Mouse (Mus musculus): ENCODE results near the gene Sprr1b. TPM values are rescaled to one million over a fixed set of nuclear protein-coding genes. Genes with fewer than 3 reads are reported as not detected.
"Not testable (repeated sequence)": the region's sequence is repeated elsewhere in the genome, so short reads cannot be mapped to it uniquely, and the experiment has no call there.

Gene Sprr1b
- polyA plus RNA-seq (2012; rRNA removed), result 6.1 and 6.3 TPM in 2 replicates
- 8.4 and 15.7 TPM in 2 replicates for polyA plus RNA-seq (2014; fragmentation: Nextera tagmentation; extraction: Ambion mirVana)

GRCm38 (mm10) chr3:92438689-92439088 is at the start of gene Sprr1b:
Sprr1b (minus strand) TSS chr3:92438789.
- no peak within 1 kb of the TSS for H3K4me2 ChIP-seq (replicated peaks; ENCODE audit: low read depth, low read length, severe bottlenecking)
- no peak for TF ChIP-seq POLR2A (IDR thresholded peaks at IDR 0.05; ENCODE audit: borderline replicate concordance, extremely low read depth, insufficient read depth, insufficient read length)
- no peak within 1 kb of the TSS for H3K4me3 ChIP-seq (replicated peaks; ENCODE audit: low read length)
- H3K36me3 ChIP-seq (ENCODE audit: control insufficient read depth, insufficient read depth, low read length), result no peaks in the 10 kb centered on the region
- H3K9me3 ChIP-seq (ENCODE audit: control insufficient read depth, low read length), result no peaks in the 10 kb centered on the region
- no peaks in the 10 kb centered on the region for H3K4me1 ChIP-seq (ENCODE audit: control insufficient read depth, insufficient read depth, low read length)
- no peak within 1 kb of the TSS for H3K9ac ChIP-seq (ENCODE audit: low read depth, low read length, severe bottlenecking)
- ATAC-seq (ENCODE audit: low FRiP score, low read depth), result no peak
- DNase-seq (ENCODE audit: low spot score), result no peak
- no peaks in the 10 kb centered on the region for H3K27me3 ChIP-seq (ENCODE audit: control insufficient read depth, insufficient read depth, low read length)
- no peak within 1 kb of the TSS for H3K27ac ChIP-seq (replicated peaks; ENCODE audit: low read depth, low read length)
- 82% methylated on average over 3 of the region's 3 CpGs for WGBS

- WGBS, result 30% methylated on average over 1 of the region's 1 CpGs
- H3K27ac ChIP-seq (replicated peaks; ENCODE audit: low read depth, low read length), result no peak overlapping the region
- H3K4me3 ChIP-seq (replicated peaks; ENCODE audit: low read length), result no peak overlapping the region
- ATAC-seq (ENCODE audit: low FRiP score, low read depth), result no peak
- H3K36me3 ChIP-seq (ENCODE audit: control insufficient read depth, insufficient read depth, low read length), result no peaks in the 10 kb centered on the region
- no peaks in the 10 kb centered on the region for H3K27me3 ChIP-seq (ENCODE audit: control insufficient read depth, insufficient read depth, low read length)
- peak; percentile 33 for DNase-seq (ENCODE audit: low spot score)
- H3K9ac ChIP-seq (ENCODE audit: low read depth, low read length, severe bottlenecking), result no peak overlapping the region
- H3K4me2 ChIP-seq (replicated peaks; ENCODE audit: low read depth, low read length, severe bottlenecking), result no peak overlapping the region
- no peaks in the 10 kb centered on the region for H3K4me1 ChIP-seq (ENCODE audit: control insufficient read depth, insufficient read depth, low read length)
- TF ChIP-seq POLR2A (IDR thresholded peaks at IDR 0.05; ENCODE audit: borderline replicate concordance, extremely low read depth, insufficient read depth, insufficient read length), result no peak
- H3K9me3 ChIP-seq (ENCODE audit: control insufficient read depth, low read length), result no peaks in the 10 kb centered on the region
Measured at GRCm38 (mm10) chr3:92486307-92486706, 47.7 kb upstream of the Sprr1b start.

GRCm38 (mm10) chr3:92485863-92486262 is 47.3 kb upstream of the Sprr1b start, which contains the start of gene Sprr1a:
Sprr1a (minus strand) TSS chr3:92485895.
- H3K4me3 ChIP-seq (replicated peaks; ENCODE audit: low read length), result no peak within 1 kb of the TSS
- ATAC-seq (ENCODE audit: low FRiP score, low read depth) (no peak), DNase-seq (ENCODE audit: low spot score) (no peak)
- H3K4me1 ChIP-seq (ENCODE audit: control insufficient read depth, insufficient read depth, low read length), result no peaks in the 10 kb centered on the region
- TF ChIP-seq POLR2A (IDR thresholded peaks at IDR 0.05; ENCODE audit: borderline replicate concordance, extremely low read depth, insufficient read depth, insufficient read length), result no peak
- no peak within 1 kb of the TSS for H3K9ac ChIP-seq (ENCODE audit: low read depth, low read length, severe bottlenecking)
- no peak within 1 kb of the TSS for H3K27ac ChIP-seq (replicated peaks; ENCODE audit: low read depth, low read length)
- no peak within 1 kb of the TSS for H3K4me2 ChIP-seq (replicated peaks; ENCODE audit: low read depth, low read length, severe bottlenecking)
- no peaks in the 10 kb centered on the region for H3K9me3 ChIP-seq (ENCODE audit: control insufficient read depth, low read length)
- no peaks in the 10 kb centered on the region for H3K36me3 ChIP-seq (ENCODE audit: control insufficient read depth, insufficient read depth, low read length)
- H3K27me3 ChIP-seq (ENCODE audit: control insufficient read depth, insufficient read depth, low read length), result no peaks in the 10 kb centered on the region

GRCm38 (mm10) chr3:92481249-92481648 is 42.7 kb upstream of the Sprr1b start:
- not testable (repeated sequence) for DNase-seq (ENCODE audit: low spot score); H3K4me1 ChIP-seq (ENCODE audit: control insufficient read depth, insufficient read depth, low read length); H3K27me3 ChIP-seq (ENCODE audit: control insufficient read depth, insufficient read depth, low read length); H3K9ac ChIP-seq (ENCODE audit: low read depth, low read length, severe bottlenecking); H3K4me3 ChIP-seq (replicated peaks; ENCODE audit: low read length); H3K27ac ChIP-seq (replicated peaks; ENCODE audit: low read depth, low read length); H3K36me3 ChIP-seq (ENCODE audit: control insufficient read depth, insufficient read depth, low read length); ATAC-seq (ENCODE audit: low FRiP score, low read depth); H3K4me2 ChIP-seq (replicated peaks; ENCODE audit: low read depth, low read length, severe bottlenecking); H3K9me3 ChIP-seq (ENCODE audit: control insufficient read depth, low read length)

GRCm38 (mm10) chr3:92470111-92470510 is 31.5 kb upstream of the Sprr1b start:
- Histone ChIP-seq H3K4me2 (replicated peaks; ENCODE audit: low read depth, low read length, severe bottlenecking) (no peak overlapping the region), H3K4me3 (replicated peaks; ENCODE audit: low read length) (no peak overlapping the region), H3K9ac (ENCODE audit: low read depth, low read length, severe bottlenecking) (no peak overlapping the region), H3K4me1 (ENCODE audit: control insufficient read depth, insufficient read depth, low read length) (no peaks in the 10 kb centered on the region), H3K36me3 (ENCODE audit: control insufficient read depth, insufficient read depth, low read length) (no peaks in the 10 kb centered on the region), H3K27ac (replicated peaks; ENCODE audit: low read depth, low read length) (no peak overlapping the region), H3K9me3 (ENCODE audit: control insufficient read depth, low read length) (no peaks in the 10 kb centered on the region), H3K27me3 (ENCODE audit: control insufficient read depth, insufficient read depth, low read length) (no peaks in the 10 kb centered on the region)
- no peak for TF ChIP-seq POLR2A (IDR thresholded peaks at IDR 0.05; ENCODE audit: borderline replicate concordance, extremely low read depth, insufficient read depth, insufficient read length)
- DNase-seq (ENCODE audit: low spot score), result no peak
- WGBS, result 82% methylated on average over 2 of the region's 2 CpGs
- ATAC-seq (ENCODE audit: low FRiP score, low read depth), result no peak

GRCm38 (mm10) chr3:92467424-92467823 is 28.8 kb upstream of the Sprr1b start:
- H3K9ac ChIP-seq (ENCODE audit: low read depth, low read length, severe bottlenecking), result no peak overlapping the region
- no peaks in the 10 kb centered on the region for H3K27me3 ChIP-seq (ENCODE audit: control insufficient read depth, insufficient read depth, low read length)
- no peak overlapping the region for H3K4me2 ChIP-seq (replicated peaks; ENCODE audit: low read depth, low read length, severe bottlenecking)
- no peak for ATAC-seq (ENCODE audit: low FRiP score, low read depth)
- H3K36me3 ChIP-seq (ENCODE audit: control insufficient read depth, insufficient read depth, low read length), result no peaks in the 10 kb centered on the region
- no peak overlapping the region for H3K27ac ChIP-seq (replicated peaks; ENCODE audit: low read depth, low read length)
- no peaks in the 10 kb centered on the region for H3K9me3 ChIP-seq (ENCODE audit: control insufficient read depth, low read length)
- H3K4me3 ChIP-seq (replicated peaks; ENCODE audit: low read length), result no peak overlapping the region
- TF ChIP-seq POLR2A (IDR thresholded peaks at IDR 0.05; ENCODE audit: borderline replicate concordance, extremely low read depth, insufficient read depth, insufficient read length), result no peak
- no peak for DNase-seq (ENCODE audit: low spot score)
- H3K4me1 ChIP-seq (ENCODE audit: control insufficient read depth, insufficient read depth, low read length), result no peaks in the 10 kb centered on the region
